Mouse (Mus musculus) stomach, postnatal 0 days (tissue): ENCODE measurements around the gene Mvb12a. TPM values are rescaled to one million over a fixed set of nuclear protein-coding genes. Genes with fewer than 3 reads are reported as not detected.

Experiments
- ATAC-seq: fragments of 200-750 bp; cut with Nextera tagmentation; 2 replicates; pipeline ENCODE4 v1.8.0; 2017; ENCODE audit not compliant: low FRiP score, low TSS enrichment
- DNase-seq: peaks from one replicate; pipeline ENCODE4 v3.0.0-alpha.2; 2016; ENCODE audit warnings: low spot score
- H3K27ac ChIP-seq: fragments of 300-500 bp; sonication (generic); replicated peaks from 2 replicates; pipeline ENCODE4 v1.5.1; 2014; ENCODE audit warnings: mild to moderate bottlenecking, control low read depth
- H3K27me3 ChIP-seq: fragments of 300-500 bp; sonication (generic); 2 replicates; pipeline ENCODE4 v1.6.1; 2014; ENCODE audit warnings: low read length; ENCODE audit not compliant: control insufficient read depth, insufficient read depth
- H3K36me3 ChIP-seq: fragments of 300-500 bp; sonication (generic); 2 replicates; pipeline ENCODE4 v1.6.1; 2014; ENCODE audit warnings: low read length, mixed read lengths; ENCODE audit not compliant: control insufficient read depth, insufficient read depth
- H3K4me1 ChIP-seq: fragments of 300-500 bp; sonication (generic); replicated peaks from 2 replicates; pipeline ENCODE4 v1.6.1; 2014; ENCODE audit warnings: antibody characterized with exemption; ENCODE audit not compliant: control insufficient read depth, insufficient read depth
- H3K4me2 ChIP-seq: fragments of 300-500 bp; sonication (generic); replicated peaks from 2 replicates; pipeline ENCODE4 v1.6.1; 2014; ENCODE audit warnings: low read depth, mild to moderate bottlenecking, control low read depth, moderate library complexity
- H3K4me3 ChIP-seq: fragments of 300-500 bp; sonication (generic); 2 replicates; pipeline ENCODE4 v1.5.1; 2014; ENCODE audit warnings: low read depth, low read length, control low read depth
- H3K9ac ChIP-seq: fragments of 300-500 bp; sonication (generic); 2 replicates; pipeline ENCODE4 v1.6.1; 2014; ENCODE audit warnings: mild to moderate bottlenecking, low read length, control low read depth, mixed read lengths
- H3K9me3 ChIP-seq: fragments of 300-500 bp; sonication (generic); 2 replicates; pipeline ENCODE4 v1.6.1; 2016; ENCODE audit warnings: low read length; ENCODE audit not compliant: control insufficient read depth
- CTCF ChIP-seq: IDR thresholded peaks from 2 replicates; pipeline ENCODE4 v1.5.1; 2016; ENCODE audit warnings: antibody characterized with exemption, low read depth, mild to moderate bottlenecking, moderate library complexity
- EP300 ChIP-seq: optimal IDR thresholded peaks from 2 replicates; pipeline ENCODE3; 2016; ENCODE audit warnings: antibody characterized with exemption
- WGBS: fragments of 180-500 bp; shearing (Covaris S2); extraction: QIAGEN DNeasy Blood & Tissue Kit; methylation state at CpG from one replicate; pipeline ENCODE4 v1.1.7; 2014; 5-methylcytosine and 5-hydroxymethylcytosine counted together
- polyA plus RNA-seq: library from polyadenylated mRNA; unstranded; fragments of >200 nt; fragmentation: Nextera tagmentation; extraction: Ambion mirVana; gene quantifications from 2 replicates; pipeline ENCODE4 v1.2.1, GENCODE M21; 2015

Mvb12a gene
- polyA plus RNA-seq, 1 experiment from 2014 or later, result 103 TPM

GRCm38 (mm10) chr8:71554001-71554400, 11.3 kb downstream of the Mvb12a start:
- Histone ChIP-seq H3K4me2 (no peak overlapping the region), H3K36me3 (no peaks in the 10 kb centered on the region), H3K9me3 (no peaks in the 10 kb centered on the region), H3K4me1 (0 out of 2 replicates have a peak, but pooled peaks cover 2% of the 10 kb centered on the region), H3K4me3 (no peak overlapping the region), H3K9ac (no peak overlapping the region), H3K27me3 (no peaks in the 10 kb centered on the region), H3K27ac (no peak overlapping the region)
- WGBS, result 54% methylated on average over 6 of the region's 6 CpGs
- DNase-seq (no peak), ATAC-seq (no peak)
- TF ChIP-seq EP300 (no peak), CTCF (no peak)

- no peak overlapping the region for H3K4me2 ChIP-seq
- no peak for ATAC-seq
- no peaks in the 10 kb centered on the region for H3K9me3 ChIP-seq
- no peaks in the 10 kb centered on the region for H3K27me3 ChIP-seq
- H3K27ac ChIP-seq, result no peak overlapping the region
- H3K4me3 ChIP-seq, result no peak overlapping the region
- H3K36me3 ChIP-seq, result no peaks in the 10 kb centered on the region
- 0 out of 2 replicates have a peak, but pooled peaks cover 2% of the 10 kb centered on the region for H3K4me1 ChIP-seq
- H3K9ac ChIP-seq, result no peak overlapping the region
- DNase-seq, result no peak
- no peak for TF ChIP-seq CTCF
- TF ChIP-seq EP300, result no peak
- 96% methylated on average over 2 of the region's 2 CpGs for WGBS
Measured at GRCm38 (mm10) chr8:71554644-71555043, 11.9 kb downstream of the Mvb12a start.

GRCm38 (mm10) chr8:71558071-71558957, 15.6 kb downstream of the Mvb12a start, which contains the start of gene Tmem221:
TSS of gene Tmem221 (minus strand) at chr8:71558871.
- H3K9me3 ChIP-seq, result no peaks in the 10 kb centered on the region
- H3K9ac ChIP-seq, result peak within 1 kb of the TSS; percentile 58
- 4% methylated on average over 70 of the region's 70 CpGs for WGBS
- 0 out of 2 replicates have a peak, but pooled peaks cover 2% of the 10 kb centered on the region for H3K4me1 ChIP-seq
- H3K4me3 ChIP-seq, result peak within 1 kb of the TSS; percentile 45
- peak within 1 kb of the TSS; percentile 76 for H3K4me2 ChIP-seq
- H3K27me3 ChIP-seq, result 0 out of 2 replicates have a peak, but pooled peaks cover 3% of the 10 kb centered on the region
- ATAC-seq (peak; percentile 17; the same call in 1 of the 2 replicates), DNase-seq (no peak)
- H3K36me3 ChIP-seq, result no peaks in the 10 kb centered on the region
- no peak within 1 kb of the TSS for H3K27ac ChIP-seq
- TF ChIP-seq CTCF (no peak), EP300 (no peak)

GRCm38 (mm10) chr8:71558958-71559690, 16.4 kb downstream of the Mvb12a start:
- ATAC-seq, result peak; percentile 49; the same call in 1 of the 2 replicates

GRCm38 (mm10) chr8:71560071-71560470, 17.3 kb downstream of the Mvb12a start:
- ATAC-seq (no peak), DNase-seq (no peak)
- TF ChIP-seq CTCF (no peak), EP300 (no peak)
- Histone ChIP-seq H3K9me3 (no peaks in the 10 kb centered on the region), H3K9ac (no peak overlapping the region), H3K4me2 (no peak overlapping the region), H3K4me1 (0 out of 2 replicates have a peak, but pooled peaks cover 2% of the 10 kb centered on the region), H3K36me3 (no peaks in the 10 kb centered on the region), H3K27me3 (0 out of 2 replicates have a peak, but pooled peaks cover 3% of the 10 kb centered on the region), H3K4me3 (no peak overlapping the region), H3K27ac (no peak overlapping the region)
- WGBS, result 65% methylated on average over 3 of the region's 3 CpGs

More at GRCm38 (mm10) chr8:71558958-71559690, 16.4 kb downstream of the Mvb12a start:
- 0 out of 2 replicates have a peak, but pooled peaks cover 3% of the 10 kb centered on the region for H3K27me3 ChIP-seq
- H3K36me3 ChIP-seq, result no peaks in the 10 kb centered on the region
- H3K9ac ChIP-seq, result peak overlapping the region; percentile 58
- 1% methylated on average over 24 of the region's 24 CpGs for WGBS
- H3K27ac ChIP-seq, result no peak overlapping the region
- TF ChIP-seq CTCF, result peak; percentile 29; the same call in 1 of the 2 replicates
- TF ChIP-seq EP300, result no peak
- no peaks in the 10 kb centered on the region for H3K9me3 ChIP-seq
- 0 out of 2 replicates have a peak, but pooled peaks cover 2% of the 10 kb centered on the region for H3K4me1 ChIP-seq
- DNase-seq, result peak; percentile 74
- H3K4me3 ChIP-seq, result peak overlapping the region; percentile 45
- peak overlapping the region; percentile 76 for H3K4me2 ChIP-seq
